Mouse (Mus musculus): ENCODE data around the gene Bmp4. TPM values are rescaled to one million over a fixed set of nuclear protein-coding genes. Genes with fewer than 3 reads are reported as not detected.

Bmp4 gene
- total and polyA plus RNA-seq, 2 experiments, result 1.8 to 5.2 TPM

DNA sequence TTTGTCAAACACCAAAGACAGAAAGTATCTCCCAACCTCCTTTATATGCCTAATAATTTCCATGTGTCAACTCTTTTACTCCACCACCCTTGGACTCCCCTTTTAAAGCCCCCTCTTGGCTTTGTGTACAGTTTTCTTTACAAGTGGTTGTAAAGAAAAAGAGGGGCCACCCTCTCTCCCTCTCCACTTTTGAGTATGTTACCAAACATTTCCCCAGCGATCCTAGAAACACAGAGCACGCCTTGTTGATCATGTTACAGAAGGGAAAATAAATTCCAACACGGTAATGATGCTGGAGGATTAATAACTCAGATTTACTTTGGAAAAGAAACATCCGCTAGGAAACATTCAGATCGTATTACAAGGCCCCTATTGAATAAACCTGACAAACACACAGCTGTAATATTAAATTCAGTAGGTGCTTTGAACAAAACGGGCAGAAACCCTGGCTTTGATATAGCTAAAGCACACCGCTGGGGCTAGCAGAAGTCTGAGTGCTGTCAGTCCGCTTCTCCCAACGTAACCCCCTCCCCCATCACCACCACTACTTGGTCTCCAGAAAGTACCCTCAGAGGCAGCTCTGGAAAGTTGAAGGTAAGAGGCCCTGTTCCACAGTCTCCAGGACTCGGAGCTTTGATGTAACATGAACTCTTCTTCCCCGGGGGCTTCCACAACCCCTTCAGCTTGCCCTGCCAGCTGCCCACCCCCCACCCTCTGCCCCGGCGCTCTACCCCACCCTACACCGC is 5.3 kb downstream of the Bmp4 start:
- peak overlapping the region; percentile 13; the same call in 1 of the 2 replicates for H3K9ac ChIP-seq (ENCODE audit: low read depth, low read length)
- H3K4me1 ChIP-seq (ENCODE audit: control insufficient read depth, insufficient read depth, low read length), result peaks cover 6% of the 10 kb centered on the region; the same call in 1 of the 2 replicates
- H3K27me3 ChIP-seq (ENCODE audit: control insufficient read depth, insufficient read depth, low read length), result 0 out of 2 replicates have a peak, but pooled peaks cover 1% of the 10 kb centered on the region
- no peaks in the 10 kb centered on the region for H3K36me3 ChIP-seq (ENCODE audit: control insufficient read depth, insufficient read depth, low read length)
- TF ChIP-seq CTCF (IDR thresholded peaks at IDR 0.05; ENCODE audit: low read depth, low read length), result no peak
- no peak for TF ChIP-seq POLR2A (IDR thresholded peaks at IDR 0.05; ENCODE audit: extremely low read depth, insufficient read depth, low read length)
- no peak for DNase-seq (ENCODE audit: extremely low read depth, low read depth, low spot score)
- no peak overlapping the region for H3K27ac ChIP-seq (replicated peaks; ENCODE audit: insufficient read depth, low read depth, low read length)
- WGBS, result 58% methylated on average over 14 of the region's 14 CpGs
- peak overlapping the region; percentile 34; the same call in 1 of the 2 replicates for H3K4me3 ChIP-seq (ENCODE audit: insufficient read depth, low read depth, low read length)
- H3K79me2 ChIP-seq (ENCODE audit: control insufficient read depth, insufficient read depth, low read length), result no peaks in the 10 kb centered on the region

DNA sequence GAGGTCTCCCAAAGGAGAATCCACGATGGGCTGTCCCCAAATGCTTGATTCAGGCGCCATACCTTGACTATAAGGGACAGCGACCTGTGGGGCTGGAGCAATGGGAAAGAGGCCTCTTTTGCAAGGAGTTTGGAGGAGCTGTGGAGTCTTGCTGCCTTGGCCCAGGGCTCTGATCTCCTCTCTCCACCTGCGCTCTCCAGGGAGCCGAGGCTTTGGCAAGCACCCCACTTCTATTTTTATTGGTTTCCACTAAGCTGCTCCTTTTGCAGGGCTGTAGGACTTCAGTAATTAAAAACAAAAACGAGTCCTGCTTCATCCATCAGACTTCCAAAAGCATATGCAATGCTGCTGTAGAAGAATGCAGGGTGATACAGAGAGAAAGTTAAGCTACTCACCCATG is 9.0 kb downstream of the Bmp4 start:
- Histone ChIP-seq H3K27ac (replicated peaks; ENCODE audit: insufficient read depth, low read depth, low read length) (no peak overlapping the region), H3K36me3 (ENCODE audit: control insufficient read depth, insufficient read depth, low read length) (no peaks in the 10 kb centered on the region), H3K9ac (ENCODE audit: low read depth, low read length) (no peak overlapping the region), H3K79me2 (ENCODE audit: control insufficient read depth, insufficient read depth, low read length) (no peaks in the 10 kb centered on the region), H3K4me3 (ENCODE audit: insufficient read depth, low read depth, low read length) (no peak overlapping the region), H3K27me3 (ENCODE audit: control insufficient read depth, insufficient read depth, low read length) (no peaks in the 10 kb centered on the region), H3K4me1 (ENCODE audit: control insufficient read depth, insufficient read depth, low read length) (peaks cover 4% of the 10 kb centered on the region; the same call in 1 of the 2 replicates)
- no peak for DNase-seq (ENCODE audit: extremely low read depth, low read depth, low spot score)
- TF ChIP-seq POLR2A (IDR thresholded peaks at IDR 0.05; ENCODE audit: extremely low read depth, insufficient read depth, low read length), result no peak
- TF ChIP-seq CTCF (IDR thresholded peaks at IDR 0.05; ENCODE audit: low read depth, low read length), result no peak
- 75% methylated on average over 6 of the region's 6 CpGs for WGBS

DNA sequence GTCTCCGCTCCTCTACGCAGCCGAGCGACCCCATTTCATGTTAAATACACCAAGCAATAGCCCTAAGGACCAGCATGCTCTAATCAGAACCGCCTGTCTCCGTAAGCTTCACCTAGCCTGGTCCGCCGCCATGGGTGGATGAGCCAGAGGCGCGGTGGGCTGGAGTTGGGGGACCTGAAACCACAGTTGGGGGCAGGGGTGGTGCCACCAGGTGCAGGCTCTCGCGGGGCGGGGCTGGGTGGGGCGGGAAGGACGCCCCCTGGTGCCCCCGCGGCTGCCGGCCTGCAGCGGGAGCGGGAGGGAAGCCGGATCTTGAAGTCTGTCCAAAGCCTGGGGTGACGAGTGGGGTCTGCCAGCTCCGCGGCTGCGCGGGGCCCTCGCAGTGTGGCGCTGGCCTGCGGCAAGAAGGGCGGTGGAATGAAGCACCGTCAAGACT is 10.2 kb downstream of the Bmp4 start:
- DNase-seq (ENCODE audit: extremely low read depth, low read depth, low spot score), result no peak
- no peaks in the 10 kb centered on the region for H3K79me2 ChIP-seq (ENCODE audit: control insufficient read depth, insufficient read depth, low read length)
- H3K27me3 ChIP-seq (ENCODE audit: control insufficient read depth, insufficient read depth, low read length), result no peaks in the 10 kb centered on the region
- 25% methylated on average over 31 of the region's 31 CpGs for WGBS
- no peak overlapping the region for H3K27ac ChIP-seq (replicated peaks; ENCODE audit: insufficient read depth, low read depth, low read length)
- H3K9ac ChIP-seq (ENCODE audit: low read depth, low read length), result no peak overlapping the region
- no peaks in the 10 kb centered on the region for H3K4me1 ChIP-seq (ENCODE audit: control insufficient read depth, insufficient read depth, low read length)
- TF ChIP-seq CTCF (IDR thresholded peaks at IDR 0.05; ENCODE audit: low read depth, low read length), result no peak
- TF ChIP-seq POLR2A (IDR thresholded peaks at IDR 0.05; ENCODE audit: extremely low read depth, insufficient read depth, low read length), result no peak
- no peak overlapping the region for H3K4me3 ChIP-seq (ENCODE audit: insufficient read depth, low read depth, low read length)
- H3K36me3 ChIP-seq (ENCODE audit: control insufficient read depth, insufficient read depth, low read length), result no peaks in the 10 kb centered on the region

DNA sequence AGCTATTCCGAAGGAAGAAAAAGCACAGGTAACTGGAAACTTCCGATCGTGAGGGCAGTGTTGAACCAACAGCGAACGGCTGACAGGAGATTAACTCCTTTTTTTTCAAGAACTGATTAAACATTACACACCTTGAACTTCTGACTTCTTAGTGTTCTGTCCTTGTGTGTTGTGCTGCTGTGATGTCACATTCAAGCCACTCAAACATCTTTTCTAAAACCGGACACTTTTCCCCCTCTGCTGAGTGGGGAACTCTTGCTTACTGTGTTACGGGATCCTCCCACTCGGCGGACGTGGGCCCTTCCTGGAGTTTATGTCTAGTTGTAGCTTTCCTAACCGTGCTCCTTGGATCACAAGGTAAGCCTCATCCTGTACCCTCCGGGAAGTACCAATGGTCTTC is 11.2 kb downstream of the Bmp4 start, which contains the start of gene Gm15217:
Gene Gm15217, plus strand, starts transcription at position 130 of the 400 bp plus-strand sequence.
- Histone ChIP-seq H3K79me2 (ENCODE audit: control insufficient read depth, insufficient read depth, low read length) (no peaks in the 10 kb centered on the region), H3K4me3 (ENCODE audit: insufficient read depth, low read depth, low read length) (no peak within 1 kb of the TSS), H3K27me3 (ENCODE audit: control insufficient read depth, insufficient read depth, low read length) (no peaks in the 10 kb centered on the region), H3K36me3 (ENCODE audit: control insufficient read depth, insufficient read depth, low read length) (no peaks in the 10 kb centered on the region), H3K4me1 (ENCODE audit: control insufficient read depth, insufficient read depth, low read length) (no peaks in the 10 kb centered on the region), H3K27ac (replicated peaks; ENCODE audit: insufficient read depth, low read depth, low read length) (no peak within 1 kb of the TSS), H3K9ac (ENCODE audit: low read depth, low read length) (no peak within 1 kb of the TSS)
- 88% methylated on average over 12 of the region's 12 CpGs for WGBS
- no peak for TF ChIP-seq CTCF (IDR thresholded peaks at IDR 0.05; ENCODE audit: low read depth, low read length)
- TF ChIP-seq POLR2A (IDR thresholded peaks at IDR 0.05; ENCODE audit: extremely low read depth, insufficient read depth, low read length), result no peak
- no peak for DNase-seq (ENCODE audit: extremely low read depth, low read depth, low spot score)

DNA sequence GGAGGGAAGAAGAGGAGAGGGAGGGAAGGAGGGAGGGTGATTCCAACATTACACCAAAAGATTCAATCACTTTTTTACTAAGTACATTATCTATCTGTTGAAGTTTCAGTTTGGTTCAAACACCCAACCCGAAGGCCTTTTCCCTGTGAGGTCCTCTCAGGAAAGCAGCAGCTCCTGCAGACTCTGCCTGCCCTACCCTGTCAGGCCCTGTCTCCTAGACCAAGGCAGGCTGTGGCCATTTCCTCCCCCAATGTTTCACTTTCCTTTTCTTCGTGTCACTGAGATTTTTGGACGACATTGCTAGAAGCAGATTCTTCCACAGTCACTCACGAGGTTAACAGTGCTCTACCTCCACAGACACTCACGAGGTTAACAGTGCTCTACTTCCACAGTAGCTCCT is 14.7 kb downstream of the Bmp4 start:
- no peak for DNase-seq (ENCODE audit: extremely low read depth, low read depth, low spot score)
- Histone ChIP-seq H3K79me2 (ENCODE audit: control insufficient read depth, insufficient read depth, low read length) (no peaks in the 10 kb centered on the region), H3K4me3 (ENCODE audit: insufficient read depth, low read depth, low read length) (no peak overlapping the region), H3K27ac (replicated peaks; ENCODE audit: insufficient read depth, low read depth, low read length) (no peak overlapping the region), H3K4me1 (ENCODE audit: control insufficient read depth, insufficient read depth, low read length) (no peaks in the 10 kb centered on the region), H3K36me3 (ENCODE audit: control insufficient read depth, insufficient read depth, low read length) (no peaks in the 10 kb centered on the region), H3K27me3 (ENCODE audit: control insufficient read depth, insufficient read depth, low read length) (no peaks in the 10 kb centered on the region), H3K9ac (ENCODE audit: low read depth, low read length) (no peak overlapping the region)
- TF ChIP-seq CTCF (IDR thresholded peaks at IDR 0.05; ENCODE audit: low read depth, low read length), result no peak
- TF ChIP-seq POLR2A (IDR thresholded peaks at IDR 0.05; ENCODE audit: extremely low read depth, insufficient read depth, low read length), result no peak
- WGBS, result 62% methylated on average over 5 of the region's 5 CpGs

DNA sequence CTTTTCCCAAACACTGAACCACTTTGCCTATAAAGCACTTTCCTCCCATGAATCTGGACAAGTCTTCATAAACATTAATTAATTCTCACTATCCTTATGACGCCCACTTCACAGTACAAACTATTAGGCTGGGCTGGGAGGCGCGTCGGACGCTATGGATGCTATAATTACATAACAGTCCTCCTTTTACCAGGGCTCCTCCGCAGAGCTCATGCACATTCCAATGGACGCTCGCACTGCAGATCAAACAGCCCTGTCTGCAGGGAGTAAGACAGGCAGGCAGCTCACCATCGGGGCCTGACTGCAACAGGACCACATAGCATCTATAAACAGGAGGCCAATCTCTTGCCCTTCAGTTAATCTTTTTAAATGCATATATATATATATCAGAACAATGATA is 18.0 kb downstream of the Bmp4 start:
- Histone ChIP-seq H3K79me2 (ENCODE audit: control insufficient read depth, insufficient read depth, low read length) (no peaks in the 10 kb centered on the region), H3K4me1 (ENCODE audit: control insufficient read depth, insufficient read depth, low read length) (no peaks in the 10 kb centered on the region), H3K36me3 (ENCODE audit: control insufficient read depth, insufficient read depth, low read length) (no peaks in the 10 kb centered on the region), H3K4me3 (ENCODE audit: insufficient read depth, low read depth, low read length) (no peak overlapping the region), H3K27me3 (ENCODE audit: control insufficient read depth, insufficient read depth, low read length) (no peaks in the 10 kb centered on the region), H3K27ac (replicated peaks; ENCODE audit: insufficient read depth, low read depth, low read length) (no peak overlapping the region), H3K9ac (ENCODE audit: low read depth, low read length) (no peak overlapping the region)
- DNase-seq (ENCODE audit: extremely low read depth, low read depth, low spot score), result no peak
- WGBS, result 79% methylated on average over 9 of the region's 9 CpGs
- TF ChIP-seq POLR2A (IDR thresholded peaks at IDR 0.05; ENCODE audit: extremely low read depth, insufficient read depth, low read length), result no peak
- no peak for TF ChIP-seq CTCF (IDR thresholded peaks at IDR 0.05; ENCODE audit: low read depth, low read length)

All from liver, adult 2 months (tissue).